Mouse (Mus musculus) heart, adult 2 months (tissue): ENCODE measurements around the gene Heg1. TPM values are rescaled to one million over a fixed set of nuclear protein-coding genes. Genes with fewer than 3 reads are reported as not detected.

ENCODE experiments used
- DNase-seq, 2 experiments: peaks; one replicate each; pipeline ENCODE4 v3.0.0; 2021
- H3K27ac ChIP-seq: fragments of 200-600 bp; 2 replicates; pipeline ENCODE4 v1.8.1; 2022
- H3K27me3 ChIP-seq: fragments of 200-500 bp; 2 replicates; pipeline ENCODE4 v1.6.1; 2012; ENCODE audit warnings: mild to moderate bottlenecking, low read length, inconsistent platforms, mixed read lengths; ENCODE audit not compliant: control insufficient read depth, insufficient read depth
- H3K36me3 ChIP-seq: fragments of 200-500 bp; 2 replicates; pipeline ENCODE4 v1.6.1; 2012; ENCODE audit warnings: low read length, inconsistent platforms; ENCODE audit not compliant: control insufficient read depth, insufficient read depth
- H3K4me1 ChIP-seq: fragments of 200-500 bp; 2 replicates; pipeline ENCODE4 v1.6.1; 2011; ENCODE audit warnings: low read length; ENCODE audit not compliant: control insufficient read depth, insufficient read depth
- H3K4me3 ChIP-seq: fragments of 200-600 bp; 2 replicates; pipeline ENCODE4 v1.8.1; 2022
- H3K79me2 ChIP-seq: fragments of 200-500 bp; replicated peaks from 2 replicates; pipeline ENCODE4 v1.6.1; 2012; ENCODE audit warnings: mild to moderate bottlenecking, inconsistent platforms, low read length, moderate library complexity, mixed read lengths; ENCODE audit not compliant: control insufficient read depth, insufficient read depth
- H3K9ac ChIP-seq: fragments of 200-500 bp; 2 replicates; pipeline ENCODE4 v1.6.1; 2012; ENCODE audit warnings: low read depth, mild to moderate bottlenecking, control low read depth, inconsistent platforms, low read length, mixed read lengths
- CTCF ChIP-seq: fragments of 200-600 bp; IDR thresholded peaks from 2 replicates; pipeline ENCODE4 v1.8.1; 2022; ENCODE audit warnings: antibody characterized with exemption, mild to moderate bottlenecking, moderate library complexity
- EP300 ChIP-seq: fragments of 200-500 bp; IDR thresholded peaks from 2 replicates; pipeline ENCODE4 v1.6.1; 2011; ENCODE audit warnings: low read depth, low read length, control low read depth; ENCODE audit not compliant: insufficient read depth
- POLR2A ChIP-seq: fragments of 200-500 bp; IDR thresholded peaks from 2 replicates; pipeline ENCODE4 v1.6.1; 2011; ENCODE audit warnings: mild to moderate bottlenecking, low read depth, low read length, control low read depth; ENCODE audit not compliant: insufficient read depth
- WGBS: fragments of 180-500 bp; shearing (Covaris S2); methylation state at CpG from one replicate; pipeline ENCODE4 v1.1.7; 2018; 5-methylcytosine and 5-hydroxymethylcytosine counted together
- intact Hi-C: fragments of 180-260 bp; cut with DNase I; formaldehyde crosslinking; loops from one replicate; pipeline ENCODE4 v1.15.1; 2025
- polyA plus RNA-seq: library from polyadenylated mRNA; depleted of rRNA; stranded (reverse); fragments of >200 nt; gene quantifications from 2 replicates; pipeline ENCODE4 v1.2.3, GENCODE M21; 2012
- total RNA-seq, 2 experiments: library from RNA; stranded (reverse); gene quantifications; 2 replicates each; pipeline ENCODE4 v1.2.3; 2021

The Heg1 gene
- total and polyA plus RNA-seq, 3 experiments: 60.6 to 148 (median 126) TPM

DNA sequence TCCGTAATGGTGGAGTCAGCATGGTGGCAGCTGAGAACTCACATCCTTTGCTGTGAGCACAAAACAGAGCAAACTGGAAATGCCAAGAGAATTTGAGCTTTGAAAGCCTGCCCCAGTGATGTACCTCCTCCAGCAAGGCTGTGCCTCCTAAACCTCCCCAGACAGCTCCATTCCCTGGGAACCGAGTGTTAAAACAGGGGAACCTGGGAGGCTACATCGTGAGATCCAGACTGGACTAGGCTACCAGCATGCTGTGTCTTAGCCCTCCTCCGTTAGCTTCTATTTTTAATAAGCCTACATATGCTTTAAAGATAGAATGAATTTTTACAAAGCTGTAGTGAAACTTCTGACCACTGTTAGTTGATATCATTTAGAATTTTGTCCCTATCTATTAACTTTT lies 17.7 kb downstream of the Heg1 start:
- H3K36me3 ChIP-seq: peaks cover 49% of the 10 kb centered on the region
- WGBS: 56% methylated on average over 4 of the region's 4 CpGs
- H3K79me2 ChIP-seq: peaks cover 7% of the 10 kb centered on the region
- intact Hi-C loops: no loop called here
- no peak for TF ChIP-seq CTCF
- no peak for TF ChIP-seq EP300
- TF ChIP-seq POLR2A: no peak
- peak overlapping the region; percentile 10; the same call in 1 of the 2 replicates for H3K27ac ChIP-seq
- no peaks in the 10 kb centered on the region for H3K27me3 ChIP-seq
- H3K4me1 ChIP-seq: peaks cover 50% of the 10 kb centered on the region
- no peak overlapping the region for H3K9ac ChIP-seq
- H3K4me3 ChIP-seq: no peak overlapping the region
- DNase-seq: no peak

GRCm38 (mm10) chr16:33704289-33704688 lies 20.1 kb downstream of the Heg1 start:
- Histone ChIP-seq H3K4me3 (no peak overlapping the region), H3K27me3 (no peaks in the 10 kb centered on the region), H3K79me2 (peaks cover 4% of the 10 kb centered on the region), H3K9ac (no peak overlapping the region), H3K36me3 (peaks cover 49% of the 10 kb centered on the region), H3K4me1 (peaks cover 46% of the 10 kb centered on the region), H3K27ac (peak overlapping the region; percentile 77)
- DNase-seq: peak in 1 of 2 experiments; percentile 29
- intact Hi-C loops: loop anchor here (2.0 kb wide), 1 partner anchor 13 kb away; no protein-coding TSS in a partner anchor
- TF ChIP-seq CTCF: no peak
- TF ChIP-seq POLR2A: no peak
- no peak for TF ChIP-seq EP300
- WGBS: 41% methylated on average over 9 of the region's 9 CpGs

GRCm38 (mm10) chr16:33705258-33705657 lies 21.1 kb downstream of the Heg1 start:
- Histone ChIP-seq H3K9ac (no peak overlapping the region), H3K36me3 (peaks cover 50% of the 10 kb centered on the region), H3K27me3 (no peaks in the 10 kb centered on the region), H3K79me2 (peaks cover 4% of the 10 kb centered on the region; the same call in 1 of the 2 replicates), H3K4me3 (no peak overlapping the region), H3K4me1 (peaks cover 45% of the 10 kb centered on the region), H3K27ac (peak overlapping the region; percentile 77)
- peak; percentile 64 to 78 for DNase-seq
- intact Hi-C loops: loop anchor here (2.0 kb wide), 1 partner anchor 14 kb away; no protein-coding TSS in a partner anchor
- 17% methylated on average over 6 of the region's 6 CpGs for WGBS
- TF ChIP-seq POLR2A (0 out of 2 replicates have a peak, but pooled peaks have one; percentile 46), EP300 (no peak), CTCF (peak; percentile 49)

- WGBS: 88% methylated on average over 14 of the region's 14 CpGs
- Histone ChIP-seq H3K4me3 (no peak overlapping the region), H3K9ac (no peak overlapping the region), H3K36me3 (peaks cover 56% of the 10 kb centered on the region), H3K27ac (no peak overlapping the region), H3K79me2 (peaks cover 2% of the 10 kb centered on the region; the same call in 1 of the 2 replicates), H3K4me1 (peaks cover 44% of the 10 kb centered on the region), H3K27me3 (no peaks in the 10 kb centered on the region)
- DNase-seq: no peak
- no peak for TF ChIP-seq POLR2A
- TF ChIP-seq EP300: no peak
- 0 out of 2 replicates have a peak, but pooled peaks have one; percentile 6 for TF ChIP-seq CTCF
- intact Hi-C loops: no loop called here
These were observed 22.1 kb downstream of the Heg1 start for GRCm38 (mm10) chr16:33706111-33706890.

GRCm38 (mm10) chr16:33708031-33708430 lies 23.9 kb downstream of the Heg1 start:
- Histone ChIP-seq H3K27me3 (no peaks in the 10 kb centered on the region), H3K36me3 (peaks cover 64% of the 10 kb centered on the region), H3K4me3 (no peak overlapping the region), H3K27ac (peak overlapping the region; percentile 38), H3K4me1 (peaks cover 44% of the 10 kb centered on the region), H3K79me2 (peaks cover 2% of the 10 kb centered on the region; the same call in 1 of the 2 replicates), H3K9ac (no peak overlapping the region)
- TF ChIP-seq POLR2A: no peak
- no peak for TF ChIP-seq CTCF
- no peak for TF ChIP-seq EP300
- peak in 1 of 2 experiments; percentile 35 for DNase-seq
- intact Hi-C loops: no loop called here
- WGBS: 34% methylated on average over 10 of the region's 10 CpGs
